Mouse (Mus musculus): ENCODE data around the gene Anks1b.

- TF ChIP-seq POLR2A (IDR thresholded peaks at IDR 0.05; ENCODE audit: low read depth, low read length) (no peak), CTCF (conservative IDR thresholded peaks at IDR 0.05; ENCODE audit: insufficient read depth, insufficient read length, low read depth, low read length) (no peak)
Measured at GRCm38 (mm10) chr10:90003980-90004729, 130.8 kb downstream of the Anks1b start.

Data from kidney, adult 2 months (tissue).